Mouse (Mus musculus) neural tube, embryonic 15.5 days (tissue): ENCODE measurements around the gene Dpf2. TPM values are rescaled to one million over a fixed set of nuclear protein-coding genes. Genes with fewer than 3 reads are reported as not detected.

Experiments used
- polyA plus RNA-seq: library from polyadenylated mRNA; unstranded; fragments of >200 nt; fragmentation: Nextera tagmentation; extraction: Ambion mirVana; gene quantifications from 2 replicates; pipeline ENCODE4 v1.2.1, GENCODE M21; 2015

Gene Dpf2
- polyA plus RNA-seq, 1 experiment from 2014 or later = 95.7 TPM

Other genes with a start within 250 kb of the Dpf2 start
- gene Sipa1, start 249.3 kb downstream of the Dpf2 start, polyA plus RNA-seq = 19.1 and 21.7 TPM in 2 replicates
- gene Map3k11, start 224.3 kb downstream of the Dpf2 start, polyA plus RNA-seq = 12.7 and 18.3 TPM in 2 replicates
- gene Pcnx3, start 224.1 kb downstream of the Dpf2 start, polyA plus RNA-seq = 21.0 and 23.4 TPM in 2 replicates
- 0.35 and 0.45 TPM in 2 replicates for gene Kcnk7, start 208.6 kb downstream of the Dpf2 start, polyA plus RNA-seq
- gene Ehbp1l1, start 186.7 kb downstream of the Dpf2 start, polyA plus RNA-seq = 15.9 and 18.6 TPM in 2 replicates
- 122 and 138 TPM in 2 replicates for gene Fam89b, start 183.4 kb downstream of the Dpf2 start, polyA plus RNA-seq
- 15.6 and 19.1 TPM in 2 replicates for gene Ltbp3, start 172.1 kb downstream of the Dpf2 start, polyA plus RNA-seq
- 81.6 and 83.1 TPM in 2 replicates for gene Scyl1, start 141.6 kb downstream of the Dpf2 start, polyA plus RNA-seq
- gene Frmd8, start 37.7 kb downstream of the Dpf2 start, polyA plus RNA-seq = 13.8 and 23.4 TPM in 2 replicates
- gene Slc25a45, start 35.2 kb downstream of the Dpf2 start, polyA plus RNA-seq = 2.0 and 3.9 TPM in 2 replicates
- 8.9 and 10.0 TPM in 2 replicates for gene Tigd3, start 18.9 kb downstream of the Dpf2 start, polyA plus RNA-seq
- 19.3 and 20.9 TPM in 2 replicates for gene Cdc42ep2, start 11.8 kb upstream of the Dpf2 start, polyA plus RNA-seq
- 19.9 and 34.3 TPM in 2 replicates for gene Pola2, start 51.2 kb upstream of the Dpf2 start, polyA plus RNA-seq
- gene Slc22a20, start 73.1 kb upstream of the Dpf2 start, polyA plus RNA-seq = not detected in 2 replicates
- gene Capn1, start 102.9 kb upstream of the Dpf2 start, polyA plus RNA-seq = 6.4 and 12.3 TPM in 2 replicates
- gene Syvn1, start 133.6 kb upstream of the Dpf2 start, polyA plus RNA-seq = 31.4 and 34.3 TPM in 2 replicates
- 60.1 and 66.9 TPM in 2 replicates for gene Mrpl49, start 144.8 kb upstream of the Dpf2 start, polyA plus RNA-seq
- gene Fau, start 144.8 kb upstream of the Dpf2 start, polyA plus RNA-seq = 522 and 591 TPM in 2 replicates
- gene Znhit2, start 148.2 kb upstream of the Dpf2 start, polyA plus RNA-seq = 30.4 and 31.2 TPM in 2 replicates
- 51.2 and 61.6 TPM in 2 replicates for gene Tm7sf2, start 155.4 kb upstream of the Dpf2 start, polyA plus RNA-seq
- gene Vps51, start 164.2 kb upstream of the Dpf2 start, polyA plus RNA-seq = 80.8 and 83.8 TPM in 2 replicates
- gene Tmem262, start 167.0 kb upstream of the Dpf2 start, polyA plus RNA-seq = not detected in 2 replicates
- 0.96 and 1.5 TPM in 2 replicates for gene Gm28374, start 169.2 kb upstream of the Dpf2 start, polyA plus RNA-seq
- 78.3 and 78.4 TPM in 2 replicates for gene Zfpl1, start 171.9 kb upstream of the Dpf2 start, polyA plus RNA-seq
- 4.9 and 15.5 TPM in 2 replicates for gene Cdca5, start 172.0 kb upstream of the Dpf2 start, polyA plus RNA-seq
- not detected in 2 replicates for gene AC131692.1, start 181.4 kb upstream of the Dpf2 start, polyA plus RNA-seq
- gene Naaladl1, start 192.8 kb upstream of the Dpf2 start, polyA plus RNA-seq = 0.42 and 4.1 TPM in 2 replicates
- 52.7 and 53.4 TPM in 2 replicates for gene Sac3d1, start 205.6 kb upstream of the Dpf2 start, polyA plus RNA-seq
- 59.6 and 62.2 TPM in 2 replicates for gene Snx15, start 215.3 kb upstream of the Dpf2 start, polyA plus RNA-seq
- gene Batf2, start 228.0 kb upstream of the Dpf2 start, polyA plus RNA-seq = 0.42 TPM in 1 of 2 replicates, not detected in the other
- 139 and 157 TPM in 2 replicates for gene Arl2, start 228.5 kb upstream of the Dpf2 start, polyA plus RNA-seq